Mouse (Mus musculus) megakaryocyte, adult 5-6 weeks (primary cell): ENCODE results near the gene Pitx3. TPM values are rescaled to one million over a fixed set of nuclear protein-coding genes. Genes with fewer than 3 reads are reported as not detected.

Source experiments
- total RNA-seq, 2 experiments: library from RNA; stranded (forward) in 1 of 2; stranded (reverse) in 1 of 2; fragments of 153-499, 151-499 nt in 1 of 2; fragments of 221-1000, 200-1000 nt in 1 of 2; gene quantifications; 2 replicates each; pipeline versions ENCODE4 v1.2.3 to v1.2.4; 2015 to 2017

Gene Pitx3
- total RNA-seq, 2 experiments from 2014 or later: not detected

Other genes starting within 250 kb of the Pitx3 start
- gene Armh3, start 149.8 kb downstream of the Pitx3 start, total RNA-seq (2015): 12.8 and 15.6 TPM in 2 replicates
- 6.6 and 8.5 TPM in 2 replicates for gene Armh3, start 149.8 kb downstream of the Pitx3 start, total RNA-seq (2017)
- 1.2 and 1.7 TPM in 2 replicates for gene Hps6, start 144.8 kb downstream of the Pitx3 start, total RNA-seq (2015)
- 6.6 and 6.8 TPM in 2 replicates for gene Hps6, start 144.8 kb downstream of the Pitx3 start, total RNA-seq (2017)
- 14.1 and 30.8 TPM in 2 replicates for gene Pprc1, start 103.4 kb downstream of the Pitx3 start, total RNA-seq (2015)
- gene Pprc1, start 103.4 kb downstream of the Pitx3 start, total RNA-seq (2017): 8.6 and 11.5 TPM in 2 replicates
- 48.8 and 54.5 TPM in 2 replicates for gene Ldb1, start 103.1 kb downstream of the Pitx3 start, total RNA-seq (2015)
- 60.2 and 60.8 TPM in 2 replicates for gene Ldb1, start 103.1 kb downstream of the Pitx3 start, total RNA-seq (2017)
- gene Nolc1, start 72.5 kb downstream of the Pitx3 start, total RNA-seq (2015): 16.4 and 19.7 TPM in 2 replicates
- 36.8 and 47.6 TPM in 2 replicates for gene Nolc1, start 72.5 kb downstream of the Pitx3 start, total RNA-seq (2017)
- gene Elovl3, start 16.4 kb downstream of the Pitx3 start, total RNA-seq (2015): not detected in 2 replicates
- gene Elovl3, start 16.4 kb downstream of the Pitx3 start, total RNA-seq (2017): not detected in 2 replicates
- 28.2 and 36.0 TPM in 2 replicates for gene Gbf1, start 4.2 kb upstream of the Pitx3 start, total RNA-seq (2015)
- 27.0 and 38.8 TPM in 2 replicates for gene Gbf1, start 4.2 kb upstream of the Pitx3 start, total RNA-seq (2017)
- 8.1 and 10.0 TPM in 2 replicates for gene Nfkb2, start 156.0 kb upstream of the Pitx3 start, total RNA-seq (2015)
- 14.6 and 20.3 TPM in 2 replicates for gene Nfkb2, start 156.0 kb upstream of the Pitx3 start, total RNA-seq (2017)
- gene Psd, start 178.8 kb upstream of the Pitx3 start, total RNA-seq (2015): 0.11 and 0.36 TPM in 2 replicates
- gene Psd, start 178.8 kb upstream of the Pitx3 start, total RNA-seq (2017): not detected in 2 replicates
- 1.9 and 2.1 TPM in 2 replicates for gene Fbxl15, start 179.9 kb upstream of the Pitx3 start, total RNA-seq (2015)
- gene Fbxl15, start 179.9 kb upstream of the Pitx3 start, total RNA-seq (2017): 1.3 and 1.8 TPM in 2 replicates
- gene Cuedc2, start 190.4 kb upstream of the Pitx3 start, total RNA-seq (2015): 31.3 and 33.1 TPM in 2 replicates
- 108 and 114 TPM in 2 replicates for gene Cuedc2, start 190.4 kb upstream of the Pitx3 start, total RNA-seq (2017)
- gene Mfsd13a, start 192.8 kb upstream of the Pitx3 start, total RNA-seq (2015): 17.2 and 18.1 TPM in 2 replicates
- 8.1 and 11.7 TPM in 2 replicates for gene Mfsd13a, start 192.8 kb upstream of the Pitx3 start, total RNA-seq (2017)
- 0.18 TPM in 1 of 2 replicates, not detected in the other for gene 2310034G01Rik, start 202.0 kb upstream of the Pitx3 start, total RNA-seq (2015)
- 0.48 and 0.53 TPM in 2 replicates for gene 2310034G01Rik, start 202.0 kb upstream of the Pitx3 start, total RNA-seq (2017)
- gene Actr1a, start 247.4 kb upstream of the Pitx3 start, total RNA-seq (2015): 52.7 and 59.6 TPM in 2 replicates
- 98.0 and 106 TPM in 2 replicates for gene Actr1a, start 247.4 kb upstream of the Pitx3 start, total RNA-seq (2017)
- gene Sufu, start 248.6 kb upstream of the Pitx3 start, total RNA-seq (2015): 6.4 and 6.9 TPM in 2 replicates
- gene Sufu, start 248.6 kb upstream of the Pitx3 start, total RNA-seq (2017): 3.0 and 5.5 TPM in 2 replicates